Mouse (Mus musculus): ENCODE measurements around the gene Lrba.

GRCm38 (mm10) chr3:86214248-86214647 lies 10.2 kb upstream of the Lrba start:
- TF ChIP-seq CEBPB (IDR thresholded peaks at IDR 0.05; ENCODE audit: insufficient read depth, poor library complexity, severe bottlenecking) (no peak), POLR2A (IDR thresholded peaks at IDR 0.05; ENCODE audit: insufficient read length, low read depth) (no peak)
